Mouse (Mus musculus): ENCODE results near the gene Mrpl55.

DNA sequence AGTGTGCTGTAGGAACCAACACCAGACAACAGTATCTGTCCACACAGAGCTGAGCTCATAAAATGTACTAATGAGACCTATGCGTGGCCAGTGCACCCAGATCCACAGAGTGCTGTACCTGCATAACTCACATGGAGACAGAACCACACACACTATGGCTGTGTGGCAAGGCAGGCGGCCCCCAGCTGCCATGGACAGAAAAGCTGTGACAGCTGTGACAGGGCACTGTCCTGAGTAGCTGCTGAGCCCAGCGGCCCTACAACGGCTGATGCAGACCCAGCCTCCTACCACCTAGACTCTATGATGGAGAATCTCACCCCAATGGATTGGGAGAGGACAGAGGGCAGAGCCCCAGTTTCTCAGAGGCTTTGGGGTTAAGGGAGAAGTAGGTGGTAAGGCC is 42.7 kb upstream of the Mrpl55 start:
- no peak for TF ChIP-seq CTCF (IDR thresholded peaks at IDR 0.05; ENCODE audit: extremely low read depth, insufficient read depth, low read length)
- no peak for TF ChIP-seq POLR2A (IDR thresholded peaks at IDR 0.05; ENCODE audit: extremely low read depth, insufficient read depth, low read length)

Measured in cortical plate, adult 2 months (tissue).